Mouse (Mus musculus): ENCODE results near the gene Ctf2.

The Ctf2 gene

DNA sequence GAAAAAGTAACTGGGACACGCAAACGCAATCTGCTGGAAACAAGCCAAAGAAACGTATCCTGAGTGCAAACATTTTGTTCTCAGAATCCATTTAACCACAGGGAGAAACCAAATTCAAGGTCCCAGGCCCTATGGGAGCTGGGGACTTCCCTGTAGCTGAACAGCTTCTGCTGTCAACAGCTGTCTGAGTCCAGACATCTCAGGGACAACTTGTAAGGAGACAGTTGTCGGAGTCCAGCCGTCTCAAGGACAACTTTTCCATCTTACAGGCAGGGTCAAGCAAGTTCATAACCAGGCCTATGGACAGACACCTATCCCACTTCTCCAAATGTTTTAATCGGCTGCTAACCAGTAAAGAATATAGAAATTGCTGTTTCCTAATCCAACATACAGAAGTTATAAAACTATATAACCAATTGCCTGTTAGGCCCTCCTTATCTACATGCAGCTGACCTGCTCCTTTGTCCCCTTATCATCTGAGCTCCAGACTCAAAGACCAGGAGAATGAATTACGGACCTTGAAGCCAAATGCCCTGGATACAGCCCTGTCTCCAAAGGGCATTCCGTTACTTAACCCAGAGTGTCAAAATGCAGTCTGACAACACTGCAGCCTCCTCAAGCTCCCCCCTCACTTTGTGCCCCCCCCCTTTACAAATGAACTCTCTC is 49.9 kb downstream of the Ctf2 start:
- no peak for DNase-seq

DNA sequence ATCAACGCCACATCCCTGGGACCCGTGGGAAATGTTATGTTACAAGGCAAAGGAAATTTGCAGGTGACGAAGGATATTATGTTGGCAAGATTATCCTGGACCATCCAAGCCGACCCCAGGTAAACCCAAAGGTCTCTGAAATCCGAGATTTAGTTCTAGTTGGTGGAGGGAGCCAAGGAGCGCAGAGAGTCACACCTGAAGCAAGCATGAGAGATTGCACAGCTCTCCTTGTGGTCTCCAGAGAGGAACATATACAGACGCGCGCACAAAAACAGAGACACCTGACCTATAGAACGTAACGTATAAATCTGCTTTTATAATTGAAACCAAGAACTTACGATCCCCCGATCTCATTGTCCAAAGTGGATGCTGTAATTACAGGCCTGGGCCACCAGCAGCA is 51.4 kb downstream of the Ctf2 start:
- no peak for DNase-seq

DNA sequence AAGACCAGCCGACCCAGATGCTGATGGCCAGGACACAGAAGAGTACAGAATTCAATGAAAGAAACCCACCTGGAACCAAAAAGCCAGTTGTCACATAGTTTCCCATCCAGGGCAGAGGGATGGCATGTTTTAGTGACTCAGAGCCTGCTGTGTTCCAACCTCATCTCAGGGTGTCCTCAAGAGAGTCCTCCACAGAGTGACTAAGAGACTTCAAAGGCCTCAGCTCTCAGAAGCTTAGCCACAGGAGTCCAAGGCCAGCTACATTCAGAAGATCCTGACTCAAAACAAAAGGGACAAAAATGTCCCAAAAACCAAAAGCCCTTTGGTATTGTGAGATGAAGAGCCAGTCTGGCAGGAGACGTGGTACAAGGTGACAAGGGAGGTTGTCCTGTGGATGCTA is 53.2 kb downstream of the Ctf2 start:
- no peak for DNase-seq

DNA sequence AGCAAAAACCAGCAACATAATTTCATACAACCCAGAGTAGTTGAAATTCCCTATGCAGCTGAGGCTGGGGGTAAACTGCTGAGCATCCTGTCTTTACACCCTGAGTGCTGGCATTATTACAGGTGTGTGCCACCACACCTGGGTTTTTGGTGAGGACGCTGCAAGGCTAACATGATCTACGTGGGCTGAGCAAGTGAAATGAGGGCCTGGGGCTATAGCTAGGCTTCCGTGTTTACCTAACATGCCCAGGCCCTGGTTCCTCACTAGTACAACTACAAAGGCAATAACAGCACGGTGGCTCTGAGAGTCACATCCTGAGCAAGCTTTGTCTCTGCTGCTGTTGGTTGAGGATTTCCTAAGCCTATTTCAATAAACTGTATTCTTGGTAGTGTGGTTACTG is 54.4 kb downstream of the Ctf2 start:
- no peak for DNase-seq

DNA sequence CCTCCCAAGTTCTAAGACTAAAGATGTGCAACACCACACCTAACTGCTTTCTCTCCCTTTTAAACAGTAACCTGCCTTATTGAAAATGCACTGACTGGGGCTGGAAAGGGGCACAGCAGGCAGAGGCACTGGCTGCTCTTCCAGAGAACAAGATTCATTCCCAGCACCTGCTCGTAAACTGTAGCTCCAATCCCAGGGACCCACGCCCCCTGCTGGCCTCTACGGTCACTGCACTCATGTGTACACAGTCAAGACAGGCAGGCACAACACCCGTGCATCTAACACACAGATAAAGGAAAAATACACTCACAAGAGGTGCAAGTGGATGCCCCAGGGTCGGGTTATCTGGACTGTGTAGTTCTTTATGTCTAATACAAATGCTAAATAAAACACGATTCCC is 54.9 kb downstream of the Ctf2 start:
- peak; percentile 51 for DNase-seq

DNA sequence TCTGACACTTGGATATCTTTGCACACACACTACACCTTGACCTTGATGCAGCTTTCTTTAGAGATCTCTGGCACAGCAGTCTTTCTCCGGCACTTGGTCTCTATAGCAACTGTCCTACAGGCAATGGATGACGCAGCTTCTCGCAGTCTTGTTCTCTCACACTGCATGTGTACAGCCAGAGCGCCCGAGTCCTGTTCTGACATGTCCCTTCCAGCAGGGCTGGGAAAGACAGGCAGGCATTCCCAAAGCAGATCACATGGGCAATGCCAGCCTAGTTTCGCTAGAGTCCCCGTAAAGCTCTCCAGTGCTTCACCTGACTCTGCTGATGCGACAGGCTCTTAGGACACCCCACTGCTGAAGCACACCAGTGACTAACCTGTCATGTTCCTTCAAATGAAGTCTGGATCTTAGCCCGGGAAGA is 56.6 kb downstream of the Ctf2 start:
- DNase-seq, result no peak

DNA sequence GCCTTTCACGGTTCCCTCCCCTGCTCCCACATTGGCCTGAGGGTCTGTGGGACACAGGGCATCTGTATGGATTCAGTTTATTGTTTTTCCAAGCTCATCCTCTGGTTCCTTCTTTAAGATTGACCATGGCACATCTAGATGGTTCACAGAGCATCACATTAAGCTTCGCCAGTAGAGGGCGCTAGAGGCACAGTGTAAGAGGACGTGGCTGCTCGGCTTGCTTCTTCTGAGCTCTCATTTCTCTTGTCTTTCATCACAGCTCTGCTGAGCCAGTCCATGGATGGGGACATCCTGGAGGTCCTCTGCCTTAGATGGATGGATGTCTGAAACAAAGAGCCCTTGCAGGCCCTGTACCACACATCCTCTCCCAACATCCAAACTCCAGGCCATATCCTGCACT is 57.0 kb downstream of the Ctf2 start:
- DNase-seq, result peak; percentile 93

DNA sequence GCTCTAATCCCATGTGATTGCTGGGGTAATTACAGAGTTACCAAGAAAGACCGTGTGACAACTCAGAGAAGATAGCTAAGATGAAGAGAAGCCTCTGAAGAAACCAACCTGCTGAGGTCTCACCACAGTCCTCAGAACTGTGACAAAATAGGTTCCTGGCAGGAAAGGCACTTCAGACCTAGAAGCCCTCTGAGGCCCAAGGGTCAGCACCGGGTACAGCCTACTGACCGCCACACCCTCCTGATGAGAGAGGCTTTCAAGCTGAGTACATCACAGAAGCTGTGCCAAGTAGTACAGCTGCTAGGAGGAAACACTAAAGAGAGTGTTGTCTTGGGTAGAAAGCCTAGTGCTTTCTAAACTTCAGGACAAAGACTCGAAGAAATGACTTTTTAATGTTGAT is 59.2 kb downstream of the Ctf2 start:
- DNase-seq, result no peak

DNA sequence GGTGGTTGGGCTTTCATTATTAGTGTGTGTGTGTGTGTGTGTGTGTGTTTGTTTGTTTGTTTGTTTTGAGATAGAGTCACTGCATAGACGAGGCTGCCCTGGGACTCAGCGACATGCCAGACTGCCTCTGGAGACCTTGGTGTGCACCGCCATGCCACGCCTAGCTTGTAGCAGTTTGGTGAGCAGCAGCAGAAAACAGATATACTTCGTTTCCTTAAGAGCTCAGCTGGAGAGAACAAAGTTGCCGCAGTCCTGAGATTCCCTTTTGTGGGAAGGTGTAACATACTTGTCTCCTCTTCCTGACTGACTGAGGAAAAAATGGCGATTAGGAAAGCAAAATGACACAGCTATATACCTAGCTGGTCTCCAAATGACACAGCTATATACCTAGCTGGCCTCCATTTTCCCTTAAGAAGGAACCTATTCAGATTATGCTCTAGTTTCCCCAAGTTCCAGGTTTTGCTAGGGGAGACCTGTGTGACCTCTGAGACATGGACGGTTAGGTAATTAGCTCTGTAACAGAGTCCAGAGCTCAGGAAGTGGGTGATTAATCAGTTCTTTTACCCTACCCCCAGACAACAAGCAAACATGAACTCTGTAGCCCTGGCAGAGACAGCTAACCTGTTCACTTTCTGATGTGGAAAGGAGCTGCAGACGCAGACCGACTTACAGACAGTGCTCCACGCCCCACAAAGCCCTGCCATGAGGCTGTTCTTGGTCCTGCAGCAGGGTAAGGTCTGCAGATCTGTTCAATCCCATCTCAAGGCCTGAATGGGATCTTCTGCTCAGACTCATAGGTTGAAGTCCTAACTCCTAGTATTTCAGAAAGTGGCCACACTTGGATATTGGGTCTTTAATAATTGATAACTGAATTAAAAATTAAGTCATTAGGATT is 59.8 kb downstream of the Ctf2 start:
- DNase-seq, result no peak
